In genomic region chr13:47223576-47224538, GRCm38 (mm10) we compare ENCODE assay signal across 8 mouse cellular contexts.
DNase-seq lines count a peak whose midpoint lies in the region; ATAC-seq lines count a peak whose summit lies in the region.

No protein-coding gene starts in this region.

- H3K4me1 ChIP-seq in midbrain, embryonic 16.5 days (ENCODE audit: control insufficient read depth, insufficient read depth, low read length), result peaks cover 5% of the 10 kb centered on the region; the same call in 1 of the 2 replicates
- peaks cover 22% of the 10 kb centered on the region for H3K4me1 ChIP-seq in midbrain, embryonic 13.5 days (replicated peaks)
- peaks cover 26% of the 10 kb centered on the region for H3K4me1 ChIP-seq in embryonic facial prominence, embryonic 10.5 days
- peaks cover 24% of the 10 kb centered on the region for H3K4me1 ChIP-seq in heart, embryonic 15.5 days (replicated peaks)
- peaks cover 17% of the 10 kb centered on the region for H3K4me1 ChIP-seq in lung, embryonic 16.5 days (replicated peaks; ENCODE audit: control insufficient read depth, insufficient read depth, low read length)

- peak; percentile 56 for ATAC-seq in midbrain, embryonic 16.5 days
- no peak for ATAC-seq in midbrain, embryonic 13.5 days
- ATAC-seq in heart, embryonic 15.5 days (replicated peaks; ENCODE audit: insufficient number of reproducible peaks, insufficient read depth, low FRiP score, low read depth), result peak; percentile 64; the same call in 1 of the 2 replicates
- ATAC-seq in lung, embryonic 16.5 days (ENCODE audit: low read depth), result peak; percentile 79

- H3K9ac ChIP-seq in midbrain, embryonic 16.5 days (ENCODE audit: low read depth, low read length), result no peak overlapping the region
- no peak overlapping the region for H3K9ac ChIP-seq in midbrain, embryonic 13.5 days (replicated peaks)
- no peak overlapping the region for H3K9ac ChIP-seq in heart, embryonic 15.5 days
- no peak overlapping the region for H3K9ac ChIP-seq in lung, embryonic 16.5 days (ENCODE audit: low read length)

- no peaks in the 10 kb centered on the region for H3K27me3 ChIP-seq in midbrain, embryonic 16.5 days (ENCODE audit: control insufficient read depth, insufficient read depth, low read depth, low read length)
- H3K27me3 ChIP-seq in midbrain, embryonic 13.5 days, result no peaks in the 10 kb centered on the region
- H3K27me3 ChIP-seq in embryonic facial prominence, embryonic 10.5 days (replicated peaks; ENCODE audit: low read depth, poor library complexity, severe bottlenecking), result no peaks in the 10 kb centered on the region
- H3K27me3 ChIP-seq in heart, embryonic 15.5 days, result no peaks in the 10 kb centered on the region
- H3K27me3 ChIP-seq in lung, embryonic 16.5 days (ENCODE audit: control insufficient read depth, insufficient read depth, low read depth, low read length), result no peaks in the 10 kb centered on the region

- no peaks in the 10 kb centered on the region for H3K36me3 ChIP-seq in midbrain, embryonic 16.5 days (ENCODE audit: control insufficient read depth, insufficient read depth, low read length)
- no peaks in the 10 kb centered on the region for H3K36me3 ChIP-seq in midbrain, embryonic 13.5 days
- no peaks in the 10 kb centered on the region for H3K36me3 ChIP-seq in embryonic facial prominence, embryonic 10.5 days (replicated peaks)
- no peaks in the 10 kb centered on the region for H3K36me3 ChIP-seq in heart, embryonic 15.5 days
- H3K36me3 ChIP-seq in lung, embryonic 16.5 days (ENCODE audit: control insufficient read depth, insufficient read depth, low read length), result no peaks in the 10 kb centered on the region

- no peaks in the 10 kb centered on the region for H3K9me3 ChIP-seq in midbrain, embryonic 16.5 days (replicated peaks; ENCODE audit: control insufficient read depth, low read length, poor library complexity, severe bottlenecking)
- H3K9me3 ChIP-seq in midbrain, embryonic 13.5 days, result no peaks in the 10 kb centered on the region
- H3K9me3 ChIP-seq in embryonic facial prominence, embryonic 10.5 days, result no peaks in the 10 kb centered on the region
- no peaks in the 10 kb centered on the region for H3K9me3 ChIP-seq in heart, embryonic 15.5 days (replicated peaks)
- H3K9me3 ChIP-seq in lung, embryonic 16.5 days (ENCODE audit: control insufficient read depth, low read length), result no peaks in the 10 kb centered on the region

- no peak for DNase-seq in embryonic facial prominence, embryonic 10.5 days (ENCODE audit: low spot score)
- DNase-seq in T-cell, adult 2 months (ENCODE audit: low spot score), result no peak
- DNase-seq in spleen, postnatal 14 days (ENCODE audit: low spot score in 2 of 2), result no peak
- DNase-seq in ovary, postnatal 14 days (ENCODE audit: low spot score), result no peak

- 56% methylated on average over 18 of the region's 18 CpGs for WGBS in midbrain, embryonic 16.5 days
- 67% methylated on average over 18 of the region's 18 CpGs for WGBS in midbrain, embryonic 13.5 days
- 75% methylated on average over 18 of the region's 18 CpGs for WGBS in embryonic facial prominence, embryonic 10.5 days
- 60% methylated on average over 18 of the region's 18 CpGs for WGBS in heart, embryonic 15.5 days
- WGBS in lung, embryonic 16.5 days, result 50% methylated on average over 18 of the region's 18 CpGs

- H3K4me3 ChIP-seq in midbrain, embryonic 16.5 days (ENCODE audit: low read depth, low read length), result no peak overlapping the region
- no peak overlapping the region for H3K4me3 ChIP-seq in midbrain, embryonic 13.5 days (replicated peaks)
- no peak overlapping the region for H3K4me3 ChIP-seq in embryonic facial prominence, embryonic 10.5 days
- H3K4me3 ChIP-seq in heart, embryonic 15.5 days, result no peak overlapping the region
- no peak overlapping the region for H3K4me3 ChIP-seq in lung, embryonic 16.5 days (ENCODE audit: low read length)

- H3K27ac ChIP-seq in midbrain, embryonic 16.5 days (ENCODE audit: low read length), result no peak overlapping the region; the same call in 1 of the 2 replicates
- H3K27ac ChIP-seq in midbrain, embryonic 13.5 days, result no peak overlapping the region; the same call in 1 of the 2 replicates
- H3K27ac ChIP-seq in embryonic facial prominence, embryonic 10.5 days (replicated peaks), result peak overlapping the region; percentile 71
- peak overlapping the region; percentile 55 for H3K27ac ChIP-seq in heart, embryonic 15.5 days
- H3K27ac ChIP-seq in lung, embryonic 16.5 days (ENCODE audit: low read length), result peak overlapping the region; percentile 51

- H3K4me2 ChIP-seq in midbrain, embryonic 16.5 days (ENCODE audit: low read length), result no peak overlapping the region
- no peak overlapping the region for H3K4me2 ChIP-seq in midbrain, embryonic 13.5 days (replicated peaks)
- H3K4me2 ChIP-seq in heart, embryonic 15.5 days, result no peak overlapping the region
- no peak overlapping the region for H3K4me2 ChIP-seq in lung, embryonic 16.5 days (ENCODE audit: low read depth, low read length)

Comparison
In these comparisons a context has a peak if more than half of its experiments do, and no peak if none do; other contexts are left out.
1. H3K27ac ChIP-seq: peak in embryonic facial prominence, embryonic 10.5 days (single experiment), heart, embryonic 15.5 days (single experiment) and lung, embryonic 16.5 days (single experiment); none in midbrain, embryonic 16.5 days (single experiment) and midbrain, embryonic 13.5 days (single experiment).